Mouse (Mus musculus): ENCODE results near the gene Flt3l.

- TF ChIP-seq CTCF (IDR thresholded peaks at IDR 0.05; ENCODE audit: low read depth, low read length) = no peak
- no peak for TF ChIP-seq POLR2A (IDR thresholded peaks at IDR 0.05; ENCODE audit: extremely low read depth, insufficient read depth, low read length)
Measured at GRCm38 (mm10) chr7:45141914-45142313, 5.7 kb upstream of the Flt3l start.

Data from liver, adult 2 months (tissue).